Mouse (Mus musculus): ENCODE measurements at regions not wholly inside any gene's neighbourhood (a gene's known extent, or its start where the extent isn't known, plus 50 kb on each side); places are given as distances from the start of the nearest gene placed in this dataset.

DNA sequence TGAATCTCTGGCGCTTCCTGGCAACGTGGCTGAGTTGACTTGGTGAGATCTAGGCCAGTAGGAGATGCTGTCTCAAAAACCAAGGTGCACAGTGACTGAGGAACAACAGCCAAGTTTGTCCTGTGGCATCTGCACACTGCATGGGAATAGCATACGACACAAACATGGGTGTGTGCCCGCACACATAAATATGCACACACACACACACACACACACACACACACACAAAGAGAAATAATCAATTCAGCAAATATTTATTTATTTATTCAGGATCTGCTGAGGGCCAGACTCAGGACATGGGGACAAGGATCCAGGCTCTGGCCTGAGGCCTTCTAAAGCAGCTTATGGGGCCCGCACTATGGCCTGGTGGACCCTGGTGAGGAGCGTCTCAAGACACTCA is 65.4 kb downstream of the Syf2 start:
- H3K9ac ChIP-seq (replicated peaks), result no peak overlapping the region
- H3K27ac ChIP-seq, result no peak overlapping the region
- DNase-seq (ENCODE audit: low read depth in 3 of 3, low spot score in 3 of 3) (no peak), ATAC-seq (ENCODE audit: insufficient read depth) (no peak)
- no peak overlapping the region for H3K4me3 ChIP-seq (ENCODE audit: insufficient read depth in 1 of 2, low read depth in 2 of 2, low read length in 2 of 2)
- TF ChIP-seq EP300 (IDR thresholded peaks at IDR 0.05; ENCODE audit: low read depth) (no peak), CTCF (IDR thresholded peaks at IDR 0.05; ENCODE audit: low read depth) (no peak)
- peaks cover 0 to 2% of the 10 kb centered on the region in 2 experiments; a peak in 1 of 4 replicates for H3K4me1 ChIP-seq (replicated peaks; ENCODE audit: control insufficient read depth in 2 of 2, insufficient read depth in 2 of 2, low read length in 1 of 2)
- H3K4me2 ChIP-seq (ENCODE audit: low read depth), result no peak overlapping the region
- H3K27me3 ChIP-seq (ENCODE audit: control insufficient read depth, insufficient read depth, low read length), result no peaks in the 10 kb centered on the region; the same call in 1 of the 2 replicates
- H3K9me3 ChIP-seq (ENCODE audit: control insufficient read depth, low read length), result no peaks in the 10 kb centered on the region
- 71% methylated on average over 6 of the region's 6 CpGs for whole genome bisulfite sequencing (ENCODE audit: insufficient replicate concordance)
- no peaks in the 10 kb centered on the region for H3K36me3 ChIP-seq (replicated peaks; ENCODE audit: control insufficient read depth, insufficient read depth, low read depth)

DNA sequence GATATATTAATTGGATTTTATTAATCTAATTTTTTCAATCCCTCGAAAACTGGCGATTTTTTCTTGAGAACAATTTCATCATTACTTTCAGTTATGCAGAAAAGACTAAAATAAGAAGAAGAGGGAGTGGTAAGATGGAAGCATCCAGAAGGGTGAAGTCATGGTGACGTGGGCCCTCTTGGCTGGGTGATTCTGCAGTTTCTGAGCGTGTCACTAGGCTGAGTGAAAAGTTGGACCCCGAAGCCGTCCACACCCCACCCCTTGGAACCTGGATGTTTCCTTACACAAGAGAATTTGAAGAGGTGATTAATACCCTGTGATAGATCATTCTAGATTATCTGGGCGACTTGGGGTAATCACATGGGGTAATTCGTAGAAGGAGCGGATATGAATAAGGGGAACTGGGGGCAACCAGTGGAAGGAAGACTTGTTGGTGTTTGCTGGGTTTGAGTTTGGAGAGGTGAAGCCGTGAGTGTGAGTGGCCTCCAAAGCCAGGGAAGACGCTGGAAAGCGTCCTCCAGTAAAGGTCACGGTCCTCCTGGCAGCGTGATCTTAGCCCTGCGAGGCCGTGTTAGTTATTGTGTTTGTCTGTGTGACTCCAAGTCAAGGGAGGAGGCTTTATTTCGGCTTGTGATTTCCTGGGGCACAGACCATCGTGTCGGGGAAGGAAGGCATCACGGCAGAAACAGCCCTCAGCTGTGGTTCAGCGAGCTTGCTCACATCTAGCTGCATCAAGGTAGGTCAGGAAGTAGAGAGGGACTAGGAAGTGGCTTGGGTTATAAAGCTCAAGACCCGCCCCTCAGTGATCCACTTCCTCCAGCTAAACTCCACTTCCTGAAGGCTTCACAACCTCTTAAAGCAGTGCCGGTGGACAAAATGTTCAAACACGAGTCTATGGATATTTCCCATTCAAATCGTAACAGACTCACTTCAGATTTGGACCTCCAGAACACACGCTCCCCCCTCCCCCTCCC is 67.0 kb downstream of the Syf2 start:
- H3K9ac ChIP-seq (replicated peaks), result no peak overlapping the region
- ATAC-seq (ENCODE audit: insufficient read depth), result no peak
- TF ChIP-seq EP300 (IDR thresholded peaks at IDR 0.05; ENCODE audit: low read depth) (no peak), CTCF (IDR thresholded peaks at IDR 0.05; ENCODE audit: low read depth) (no peak)

GRCm38 (mm10) chr4:134998928-134999658 is 68.4 kb downstream of the Syf2 start:
- Histone ChIP-seq H3K4me3 (ENCODE audit: insufficient read depth in 1 of 2, low read depth in 2 of 2, low read length in 2 of 2) (no peak overlapping the region), H3K27me3 (ENCODE audit: control insufficient read depth, insufficient read depth, low read length) (no peaks in the 10 kb centered on the region; the same call in 1 of the 2 replicates), H3K9ac (replicated peaks) (no peak overlapping the region), H3K36me3 (replicated peaks; ENCODE audit: control insufficient read depth, insufficient read depth, low read depth) (no peaks in the 10 kb centered on the region), H3K4me2 (ENCODE audit: low read depth) (no peak overlapping the region), H3K27ac (no peak overlapping the region), H3K4me1 (replicated peaks; ENCODE audit: control insufficient read depth in 2 of 2, insufficient read depth in 2 of 2, low read length in 1 of 2) (peaks cover 0 to 2% of the 10 kb centered on the region in 2 experiments; a peak in 1 of 4 replicates), H3K9me3 (ENCODE audit: control insufficient read depth, low read length) (no peaks in the 10 kb centered on the region)
- no peak for ATAC-seq (ENCODE audit: insufficient read depth)
- 62% methylated on average over 12 of the region's 12 CpGs for WGBS (ENCODE audit: insufficient replicate concordance)
- TF ChIP-seq CTCF (IDR thresholded peaks at IDR 0.05; ENCODE audit: low read depth), result no peak
- TF ChIP-seq EP300 (IDR thresholded peaks at IDR 0.05; ENCODE audit: low read depth), result no peak
- DNase-seq (ENCODE audit: low read depth in 3 of 3, low spot score in 3 of 3), result no peak

More for the DNA sequence above, 67.0 kb downstream of the Syf2 start:
- WGBS (ENCODE audit: insufficient replicate concordance), result 63% methylated on average over 26 of the region's 26 CpGs
- Histone ChIP-seq H3K4me3 (ENCODE audit: insufficient read depth in 1 of 2, low read depth in 2 of 2, low read length in 2 of 2) (no peak overlapping the region), H3K4me2 (ENCODE audit: low read depth) (no peak overlapping the region), H3K27ac (no peak overlapping the region), H3K36me3 (replicated peaks; ENCODE audit: control insufficient read depth, insufficient read depth, low read depth) (no peaks in the 10 kb centered on the region), H3K4me1 (replicated peaks; ENCODE audit: control insufficient read depth in 2 of 2, insufficient read depth in 2 of 2, low read length in 1 of 2) (peaks cover 0 to 2% of the 10 kb centered on the region in 2 experiments; a peak in 1 of 4 replicates), H3K9me3 (ENCODE audit: control insufficient read depth, low read length) (no peaks in the 10 kb centered on the region), H3K27me3 (ENCODE audit: control insufficient read depth, insufficient read depth, low read length) (no peaks in the 10 kb centered on the region; the same call in 1 of the 2 replicates)
- no peak for DNase-seq (ENCODE audit: low read depth in 3 of 3, low spot score in 3 of 3)

DNA sequence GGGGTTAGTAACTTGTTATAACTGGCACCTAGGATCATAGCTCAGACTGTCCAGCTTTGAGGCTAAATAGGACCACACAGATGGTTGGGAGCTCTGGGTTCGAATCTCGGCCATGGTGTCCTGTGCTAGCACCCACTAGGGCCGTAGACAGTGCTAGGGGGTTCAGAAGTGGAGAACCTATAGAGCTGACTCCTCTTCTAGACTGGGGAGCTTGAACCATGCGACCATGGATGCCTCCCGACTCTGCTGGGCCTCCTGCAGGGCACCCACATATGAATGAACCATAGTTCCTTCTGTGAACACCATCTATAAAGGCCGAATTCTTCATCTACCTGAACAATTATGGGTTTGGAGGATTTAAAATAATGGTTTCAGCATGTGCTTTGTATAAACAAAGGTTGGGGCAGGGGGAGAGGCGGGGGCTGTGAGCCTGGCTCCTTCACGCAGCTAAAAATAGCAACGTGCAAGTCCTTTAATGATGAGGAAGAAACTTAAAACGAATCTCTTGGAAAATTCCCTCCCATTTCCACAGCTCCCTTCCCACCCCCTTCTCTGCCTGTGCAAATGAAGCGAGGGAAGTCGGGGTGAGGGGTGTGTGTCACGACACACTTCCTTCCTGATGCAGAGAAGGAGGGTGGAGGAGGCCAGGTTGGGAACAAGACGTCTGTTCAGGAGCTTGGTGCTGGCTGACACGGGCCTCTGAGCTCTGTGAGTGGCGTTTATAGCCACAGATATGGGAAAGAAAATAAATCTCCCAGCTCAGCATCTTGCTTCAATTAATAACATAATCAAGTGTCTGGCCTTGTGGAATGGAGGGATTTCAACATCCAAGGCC is 71.6 kb downstream of the Syf2 start:
- H3K27me3 ChIP-seq (ENCODE audit: control insufficient read depth, insufficient read depth, low read length), result no peaks in the 10 kb centered on the region; the same call in 1 of the 2 replicates
- H3K27ac ChIP-seq, result no peak overlapping the region
- ATAC-seq (ENCODE audit: insufficient read depth), result no peak
- H3K4me1 ChIP-seq (replicated peaks; ENCODE audit: control insufficient read depth in 2 of 2, insufficient read depth in 2 of 2, low read length in 1 of 2), result 0 out of 4 replicates have a peak, but pooled peaks cover 0 to 2% of the 10 kb centered on the region in 2 experiments
- no peak overlapping the region for H3K4me3 ChIP-seq (ENCODE audit: insufficient read depth in 1 of 2, low read depth in 2 of 2, low read length in 2 of 2)
- TF ChIP-seq EP300 (IDR thresholded peaks at IDR 0.05; ENCODE audit: low read depth), result no peak
- TF ChIP-seq CTCF (IDR thresholded peaks at IDR 0.05; ENCODE audit: low read depth), result no peak
- H3K9ac ChIP-seq (replicated peaks), result no peak overlapping the region
- no peaks in the 10 kb centered on the region for H3K9me3 ChIP-seq (ENCODE audit: control insufficient read depth, low read length)
- 32% methylated on average over 16 of the region's 16 CpGs for WGBS (ENCODE audit: insufficient replicate concordance)
- no peaks in the 10 kb centered on the region for H3K36me3 ChIP-seq (replicated peaks; ENCODE audit: control insufficient read depth, insufficient read depth, low read depth)
- H3K4me2 ChIP-seq (ENCODE audit: low read depth), result no peak overlapping the region
- DNase-seq (ENCODE audit: low read depth in 3 of 3, low spot score in 3 of 3), result no peak

Data from liver, embryonic 14.5 days (tissue).